Mouse (Mus musculus) MEL (cell line): ENCODE measurements around the gene Fam214a.
A peak's percentile ranks its signal among the peaks of the same experiment; 100 is the strongest.

Experiments
- CHD2 ChIP-seq: IDR thresholded peaks from 2 replicates; pipeline ENCODE4 v1.6.1; 2011; ENCODE audit warnings: low read length, improper control_type of control experiment
- CTCF ChIP-seq, 3 experiments: IDR thresholded peaks in 2 of 3; conservative IDR thresholded peaks in 1 of 3; 2 replicates each; pipeline ENCODE4 v1.5.1; 2011 to 2012; ENCODE audit warnings: low read length in 3 of 3, low read depth in 2 of 3, mild to moderate bottlenecking in 2 of 3, improper control_type of control experiment in 1 of 3, inconsistent platforms in 1 of 3, mixed read lengths in 1 of 3, moderate library complexity in 1 of 3; ENCODE audit not compliant: control insufficient read depth in 1 of 3, insufficient read depth in 1 of 3, poor library complexity in 1 of 3, severe bottlenecking in 1 of 3
- ETS1 ChIP-seq: IDR thresholded peaks from 2 replicates; pipeline ENCODE4 v1.6.1; 2012; ENCODE audit warnings: low read depth, mild to moderate bottlenecking, inconsistent platforms, low read length, improper control_type of control experiment, moderate library complexity
- GABPA ChIP-seq: IDR thresholded peaks from 2 replicates; pipeline ENCODE4 v1.6.1; 2012; ENCODE audit warnings: low read depth, mild to moderate bottlenecking, inconsistent platforms, low read length, improper control_type of control experiment, moderate library complexity
- HCFC1 ChIP-seq: IDR thresholded peaks from 2 replicates; pipeline ENCODE4 v1.6.1; 2012; ENCODE audit warnings: low read depth, mild to moderate bottlenecking, inconsistent platforms, low read length, improper control_type of control experiment, moderate library complexity
- JUND ChIP-seq: IDR thresholded peaks from 2 replicates; pipeline ENCODE4 v1.6.1; 2011; ENCODE audit warnings: low read depth, mild to moderate bottlenecking, improper control_type of control experiment, low read length
- POLR2A ChIP-seq, 2 experiments: IDR thresholded peaks; 2 replicates each; pipeline ENCODE4 v1.6.1; 2011 to 2012; ENCODE audit warnings: low read length in 2 of 2, mild to moderate bottlenecking in 2 of 2, control low read depth in 1 of 2, improper control_type of control experiment in 1 of 2, low read depth in 1 of 2, moderate library complexity in 1 of 2; ENCODE audit not compliant: control insufficient read depth in 1 of 2, insufficient read depth in 1 of 2, poor library complexity in 1 of 2
- POLR2AphosphoS5 ChIP-seq: IDR thresholded peaks from 2 replicates; pipeline ENCODE4 v1.6.1; 2012; ENCODE audit warnings: low read depth, borderline replicate concordance, mild to moderate bottlenecking, inconsistent platforms, low read length, moderate library complexity, mixed read lengths
- RCOR1 ChIP-seq: IDR thresholded peaks from 2 replicates; pipeline ENCODE4 v1.6.1; 2012; ENCODE audit warnings: low read depth, mild to moderate bottlenecking, inconsistent platforms, low read length, improper control_type of control experiment
- USF1 ChIP-seq: IDR thresholded peaks from 2 replicates; pipeline ENCODE4 v1.6.1; 2014; ENCODE audit warnings: low read depth, mild to moderate bottlenecking, inconsistent platforms, low read length, improper control_type of control experiment, moderate library complexity
- ZNF384 ChIP-seq: IDR thresholded peaks from 2 replicates; pipeline ENCODE4 v1.6.1; 2012; ENCODE audit warnings: low read depth, mild to moderate bottlenecking, inconsistent platforms, low read length, improper control_type of control experiment

DNA sequence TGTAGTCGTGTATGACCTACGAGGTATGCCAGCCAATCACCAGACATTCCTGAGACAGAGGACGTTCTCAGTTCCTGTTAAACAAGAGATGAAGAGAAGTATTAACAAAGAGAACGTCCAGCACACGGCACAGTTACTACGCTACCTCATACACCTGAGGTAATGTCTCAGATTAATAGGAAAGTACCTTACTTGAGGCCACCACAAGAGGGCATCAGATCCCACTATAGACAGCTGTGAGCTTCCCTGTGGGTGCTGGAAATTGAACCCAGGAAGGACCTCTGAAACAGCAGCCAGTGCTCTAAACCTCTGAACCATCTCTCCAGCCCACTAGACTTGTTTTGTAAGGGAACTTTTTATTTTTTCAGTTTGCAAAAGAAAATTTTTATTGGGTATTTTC, 73.0 kb downstream of the Fam214a start:
- TF ChIP-seq POLR2A (IDR thresholded peaks at IDR 0.05; ENCODE audit: control insufficient read depth in 1 of 2, insufficient read depth in 1 of 2, low read depth in 1 of 2, low read length in 2 of 2, poor library complexity in 1 of 2) = no peak
- no peak for TF ChIP-seq HCFC1
- TF ChIP-seq GABPA = no peak
- TF ChIP-seq JUND = no peak
- TF ChIP-seq POLR2AphosphoS5 = no peak
- no peak for TF ChIP-seq RCOR1
- peak; percentile 26 to 54 (median 53); a peak in 4 of 6 replicates for TF ChIP-seq CTCF (IDR thresholded peaks at IDR 0.05 in 2 of 3, conservative IDR thresholded peaks at IDR 0.05 in 1 of 3; ENCODE audit: control insufficient read depth in 1 of 3, insufficient read depth in 1 of 3, low read depth in 2 of 3, low read length in 3 of 3, poor library complexity in 1 of 3, severe bottlenecking in 1 of 3)
- no peak for TF ChIP-seq ZNF384
- no peak for TF ChIP-seq ETS1
- TF ChIP-seq USF1 = no peak
- no peak for TF ChIP-seq CHD2
